Mouse (Mus musculus): ENCODE data around the gene Ctsz. TPM values are rescaled to one million over a fixed set of nuclear protein-coding genes. Genes with fewer than 3 reads are reported as not detected.

Ctsz gene
- polyA plus RNA-seq, 1 experiment from 2014 or later: 118 TPM

- Histone ChIP-seq H3K4me3 (no peak overlapping the region), H3K9ac (no peak overlapping the region), H3K4me1 (no peaks in the 10 kb centered on the region), H3K9me3 (no peaks in the 10 kb centered on the region), H3K27me3 (replicated peaks) (no peaks in the 10 kb centered on the region), H3K4me2 (no peak overlapping the region), H3K36me3 (no peaks in the 10 kb centered on the region), H3K27ac (replicated peaks) (no peak overlapping the region)
- ATAC-seq (ENCODE audit: extremely low read depth, insufficient number of reproducible peaks, low FRiP score, low TSS enrichment): no peak
- WGBS: 73% methylated on average over 9 of the region's 9 CpGs
These were observed 46.3 kb downstream of the Ctsz start for GRCm38 (mm10) chr2:174392554-174392953.

- no peak overlapping the region for H3K27ac ChIP-seq (replicated peaks)
- H3K36me3 ChIP-seq: no peaks in the 10 kb centered on the region
- no peak overlapping the region for H3K4me2 ChIP-seq
- H3K9ac ChIP-seq: no peak overlapping the region
- no peak overlapping the region for H3K4me3 ChIP-seq
- no peaks in the 10 kb centered on the region for H3K27me3 ChIP-seq (replicated peaks)
- 80% methylated on average over 3 of the region's 3 CpGs for WGBS
- H3K4me1 ChIP-seq: no peaks in the 10 kb centered on the region
- H3K9me3 ChIP-seq: no peaks in the 10 kb centered on the region
- no peak for ATAC-seq (ENCODE audit: extremely low read depth, insufficient number of reproducible peaks, low FRiP score, low TSS enrichment)
These were observed 46.9 kb downstream of the Ctsz start for GRCm38 (mm10) chr2:174391936-174392335.

GRCm38 (mm10) chr2:174381021-174381420 is 57.8 kb downstream of the Ctsz start:
- Histone ChIP-seq H3K4me3 (no peak overlapping the region), H3K4me2 (no peak overlapping the region), H3K27ac (replicated peaks) (no peak overlapping the region), H3K27me3 (replicated peaks) (no peaks in the 10 kb centered on the region), H3K9me3 (no peaks in the 10 kb centered on the region), H3K4me1 (no peaks in the 10 kb centered on the region), H3K36me3 (no peaks in the 10 kb centered on the region), H3K9ac (no peak overlapping the region)
- WGBS: 83% methylated on average over 9 of the region's 9 CpGs
- no peak for ATAC-seq (ENCODE audit: extremely low read depth, insufficient number of reproducible peaks, low FRiP score, low TSS enrichment)

Other genes with a start within 250 kb of the Ctsz start
- gene Gnas, start 154.7 kb downstream of the Ctsz start, polyA plus RNA-seq (2015; fragmentation: Nextera tagmentation; extraction: Ambion mirVana): 1,244 and 1,252 TPM in 2 replicates
- 16.0 and 26.6 TPM in 2 replicates for gene Gm20721, start 92.3 kb downstream of the Ctsz start, polyA plus RNA-seq (2015; fragmentation: Nextera tagmentation; extraction: Ambion mirVana)
- 78.4 and 82.0 TPM in 2 replicates for gene Nelfcd, start 23.2 kb downstream of the Ctsz start, polyA plus RNA-seq (2015; fragmentation: Nextera tagmentation; extraction: Ambion mirVana)
- 5.2 and 5.4 TPM in 2 replicates for gene Tubb1, start 11.7 kb upstream of the Ctsz start, polyA plus RNA-seq (2015; fragmentation: Nextera tagmentation; extraction: Ambion mirVana)
- gene Atp5e, start 25.1 kb upstream of the Ctsz start, polyA plus RNA-seq (2015; fragmentation: Nextera tagmentation; extraction: Ambion mirVana): 1,102 and 1,120 TPM in 2 replicates
- gene Prelid3b, start 34.0 kb upstream of the Ctsz start, polyA plus RNA-seq (2015; fragmentation: Nextera tagmentation; extraction: Ambion mirVana): 125 and 140 TPM in 2 replicates
- gene Zfp831, start 204.5 kb upstream of the Ctsz start, polyA plus RNA-seq (2015; fragmentation: Nextera tagmentation; extraction: Ambion mirVana): 0.01 TPM in 1 of 2 replicates, not detected in the other

Measured in heart, embryonic 13.5 days (tissue).